Mouse (Mus musculus) monocyte, adult 5-6 weeks (primary cell): ENCODE measurements around the gene Obp2b. TPM values are rescaled to one million over a fixed set of nuclear protein-coding genes. Genes with fewer than 3 reads are reported as not detected.
"Not testable (repeated sequence)": the region's sequence is repeated elsewhere in the genome, so short reads cannot be mapped to it uniquely, and the experiment has no call there.

Experiments
- ATAC-seq: fragments of 153-309, 156-312 bp; replicated peaks from 2 replicates; pipeline ENCODE4 v1.8.0; 2017; ENCODE audit warnings: mild to moderate bottlenecking; ENCODE audit not compliant: low TSS enrichment, insufficient number of reproducible peaks, severe bottlenecking, poor library complexity, low FRiP score
- total RNA-seq: library from RNA; stranded (forward); fragments of 200-1000, 200-491, 200-594 nt; gene quantifications from 3 replicates; pipeline ENCODE4 v1.2.3, GENCODE M21; 2017

The Obp2b gene
- not detected in 3 replicates for total RNA-seq

DNA sequence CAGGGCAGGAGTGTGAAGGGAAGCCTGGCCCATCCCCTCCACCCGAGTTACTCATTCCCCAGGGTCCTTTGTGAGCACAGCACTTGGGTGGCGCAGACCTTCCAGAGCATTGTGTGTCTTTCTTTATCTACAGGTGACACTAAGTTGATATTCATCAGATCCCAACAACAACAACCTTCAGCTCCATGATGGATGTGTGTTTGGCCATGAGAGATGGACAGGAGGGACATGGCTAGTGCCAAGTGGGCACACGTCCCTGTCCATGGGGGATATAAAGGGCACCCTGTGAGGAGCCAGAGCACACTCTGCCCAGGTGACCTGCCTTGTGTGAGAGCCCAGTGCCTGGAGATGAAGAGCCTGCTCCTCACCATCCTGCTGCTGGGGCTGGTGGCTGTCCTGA is at the start of gene Obp2b:
TSS of gene Obp2b (plus strand) at position 301 of the 400 bp plus-strand sequence.
- ATAC-seq, result not testable (repeated sequence)

DNA sequence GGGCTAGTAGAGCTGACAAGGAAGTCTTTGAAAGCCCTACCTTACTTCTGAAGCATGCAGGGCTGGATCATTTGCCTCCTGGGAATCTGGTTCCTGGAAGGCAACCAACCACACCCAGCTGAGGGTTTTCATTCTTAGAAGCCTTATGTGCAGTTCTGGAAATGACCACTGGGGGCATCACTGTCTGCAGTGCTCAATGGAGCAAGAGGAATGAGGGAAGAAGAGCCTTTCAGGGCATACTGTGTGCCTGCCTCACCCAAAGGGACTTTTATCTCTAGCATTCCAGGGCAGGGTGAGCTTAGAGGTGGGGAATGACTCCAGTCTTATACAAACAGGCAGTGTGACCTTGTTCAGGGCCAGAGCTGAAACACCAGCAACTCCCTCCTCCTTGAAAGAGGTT is 42.2 kb upstream of the Obp2b start:
- ATAC-seq, result peak; percentile 78; the same call in 1 of the 2 replicates

DNA sequence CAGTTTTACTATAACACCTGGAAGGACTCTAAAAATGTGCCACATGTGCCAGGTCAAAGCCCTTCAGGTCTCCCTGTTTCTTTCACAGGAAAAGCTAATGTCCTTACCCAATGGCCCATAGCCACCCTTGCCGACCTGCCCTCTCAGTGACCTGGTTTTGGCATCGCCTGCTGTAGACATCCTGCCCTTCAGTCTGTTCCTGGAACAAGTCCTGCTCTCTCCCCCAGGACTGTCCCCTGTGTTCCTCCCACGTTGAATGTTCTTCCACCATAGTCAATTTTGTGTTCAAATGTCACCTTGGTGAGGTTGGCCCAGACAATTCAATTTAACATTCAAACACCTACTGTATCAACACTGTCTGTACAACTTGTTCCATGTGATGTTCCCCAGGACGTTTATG is 39.9 kb upstream of the Obp2b start:
- ATAC-seq, result no peak

DNA sequence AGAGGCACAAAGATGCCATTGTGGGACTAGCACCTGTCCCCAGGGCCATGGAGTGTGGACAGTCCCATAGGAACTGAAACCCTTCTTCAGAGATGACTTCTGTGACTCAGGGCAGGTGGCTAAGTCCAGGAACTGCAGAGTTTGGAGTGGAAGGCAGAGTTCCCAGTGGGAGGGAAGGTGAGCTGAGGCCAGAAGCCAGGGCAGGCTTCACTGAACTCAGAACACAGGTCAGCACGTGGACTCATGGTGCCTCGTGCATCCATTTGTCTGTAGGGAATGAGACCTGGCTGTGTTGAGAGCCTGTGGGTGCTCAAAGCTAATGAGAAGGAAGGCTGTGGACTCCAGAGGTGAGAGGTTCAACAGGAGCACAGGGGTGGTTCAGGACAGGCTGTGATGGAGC is 38.1 kb upstream of the Obp2b start:
- ATAC-seq, result no peak

DNA sequence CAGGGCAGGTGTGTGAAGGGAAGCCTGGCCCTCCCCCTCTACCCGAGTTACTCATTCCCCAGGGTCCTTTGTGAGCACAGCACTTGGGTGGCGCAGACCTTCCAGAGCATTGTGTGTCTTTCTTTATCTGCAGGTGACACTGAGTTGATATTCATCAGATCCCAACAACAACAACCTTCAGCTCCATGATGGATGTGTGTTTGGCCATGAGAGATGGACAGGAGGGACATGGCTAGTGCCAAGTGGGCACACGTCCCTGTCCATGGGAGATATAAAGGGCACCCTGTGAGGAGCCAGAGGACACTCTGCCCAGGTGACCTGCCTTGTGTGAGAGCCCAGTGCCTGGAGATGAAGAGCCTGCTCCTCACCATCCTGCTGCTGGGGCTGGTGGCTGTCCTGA is 37.1 kb upstream of the Obp2b start, which contains the start of gene Obp2a:
TSS of gene Obp2a (plus strand) at position 301 of the 400 bp plus-strand sequence.
- not testable (repeated sequence) for ATAC-seq

DNA sequence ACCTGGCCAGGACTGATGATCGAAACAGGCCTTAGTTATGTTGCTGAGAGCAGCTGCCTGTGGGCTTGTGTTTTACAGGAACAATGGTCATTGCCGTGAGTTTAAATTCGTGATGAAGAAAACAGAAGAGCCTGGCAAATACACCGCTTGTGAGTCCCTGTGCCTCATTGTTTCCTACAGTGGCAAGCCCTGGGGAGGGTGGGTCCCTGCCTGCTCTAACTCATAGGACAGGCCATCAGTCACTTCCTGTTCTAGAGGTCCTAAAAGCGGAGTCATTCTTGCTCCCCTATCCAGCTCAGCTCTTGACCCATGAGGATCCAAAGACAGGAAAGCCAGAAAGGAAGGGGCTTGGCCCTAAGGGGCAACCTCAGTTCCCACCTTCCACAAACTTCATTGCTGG is 35.8 kb upstream of the Obp2b start:
- no peak for ATAC-seq

DNA sequence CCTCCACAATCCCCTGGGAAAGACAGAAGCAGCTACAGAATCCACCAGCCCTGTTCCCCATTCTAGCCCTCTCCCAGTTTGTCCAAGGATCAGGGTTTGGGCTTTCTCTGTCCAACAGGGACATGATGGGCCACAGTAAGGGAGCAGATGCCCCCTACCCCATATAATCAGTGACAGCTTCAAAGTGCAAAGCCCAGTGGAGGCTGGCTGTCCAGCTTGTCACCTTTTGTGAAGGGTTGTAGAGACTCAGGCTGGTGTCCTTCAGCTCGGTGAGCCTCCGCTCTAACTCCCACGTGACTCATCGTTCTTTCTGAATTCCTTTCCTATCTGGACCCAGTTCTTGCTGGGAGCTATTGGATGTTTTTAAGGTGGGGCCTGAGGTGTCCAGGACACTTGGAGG is 33.1 kb upstream of the Obp2b start:
- no peak for ATAC-seq

DNA sequence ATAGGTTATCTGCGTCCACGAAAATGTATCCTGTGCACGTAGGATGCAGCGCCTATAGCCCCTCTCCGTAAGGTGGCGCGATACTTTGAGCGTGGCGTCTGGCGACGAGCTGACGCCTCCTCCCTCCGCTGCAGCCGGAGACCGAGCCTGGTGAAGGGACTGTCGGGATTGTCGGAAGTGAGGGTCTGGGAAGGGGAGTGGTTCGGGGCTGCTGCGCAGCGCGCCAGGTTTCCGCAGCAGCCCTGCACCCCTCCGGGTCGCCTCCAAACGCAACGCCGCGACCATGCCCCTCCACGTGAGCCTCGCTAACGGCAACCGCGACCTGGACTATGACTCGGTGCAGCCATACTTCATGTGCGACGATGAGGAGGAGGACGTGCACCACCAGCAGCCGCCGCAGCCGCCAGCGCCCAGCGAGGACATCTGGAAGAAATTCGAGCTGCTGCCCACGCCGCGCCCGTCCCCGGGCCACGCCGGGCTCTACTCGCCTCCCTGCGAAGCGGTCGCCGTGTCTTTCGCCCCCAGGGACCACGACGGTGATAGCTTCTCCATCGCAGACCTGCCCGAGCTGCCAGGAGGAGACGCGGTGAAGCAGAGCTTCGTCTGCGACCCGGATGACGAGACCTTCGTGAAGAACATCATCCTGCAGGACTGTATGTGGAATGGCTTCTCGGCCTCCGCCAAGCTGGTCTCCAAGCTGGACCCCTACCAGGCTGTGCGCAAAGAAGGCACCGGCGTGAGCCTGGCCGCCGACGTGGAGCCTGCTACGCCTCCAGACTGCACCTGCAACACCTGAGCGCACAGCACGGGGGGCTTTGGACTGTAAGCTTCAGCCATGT is 29.9 kb upstream of the Obp2b start, which contains the start of gene Bmyc:
TSS of gene Bmyc (plus strand) at position 97 of the 839 bp plus-strand sequence.
- peak; percentile 73 for ATAC-seq

DNA sequence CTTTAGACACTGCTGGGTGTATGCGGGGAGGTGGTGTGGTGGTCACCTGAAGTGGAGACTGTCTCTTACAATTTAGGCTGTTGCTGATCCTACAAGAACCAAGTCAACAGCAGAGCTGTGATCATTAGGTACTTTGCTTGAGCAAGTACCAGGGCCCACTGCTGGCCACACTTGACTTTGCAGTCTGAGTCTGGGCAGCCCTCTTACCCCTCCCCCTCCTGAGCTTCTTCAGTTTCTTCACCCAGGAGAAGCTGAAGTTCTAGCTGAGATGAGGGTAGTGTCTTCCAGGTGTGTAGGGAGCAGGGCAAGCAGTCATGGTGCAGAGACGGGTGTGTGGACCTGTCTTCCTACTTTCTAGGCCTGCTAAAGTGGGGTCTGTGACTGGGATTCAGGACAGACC is 28.7 kb upstream of the Obp2b start:
- ATAC-seq, result peak; percentile 40; the same call in 1 of the 2 replicates

DNA sequence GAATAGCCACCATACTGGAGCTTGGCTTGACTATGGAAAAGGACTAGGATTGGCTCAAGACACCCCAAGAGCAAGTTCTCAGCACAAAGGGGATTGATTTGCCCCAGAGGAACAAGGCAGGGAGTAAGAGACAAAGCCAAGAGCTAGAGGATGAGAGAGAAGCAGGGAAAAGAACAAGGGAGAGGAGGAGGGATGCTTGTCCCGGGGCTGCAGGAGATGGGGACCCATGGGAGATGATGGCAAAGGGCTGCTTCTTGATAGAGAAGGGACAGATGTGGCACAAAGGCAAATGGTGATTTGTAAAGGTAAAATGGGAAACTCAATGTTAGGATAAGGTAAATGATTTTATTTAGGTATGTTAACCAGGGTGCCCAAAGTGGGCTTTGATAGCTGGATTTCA is 27.8 kb upstream of the Obp2b start:
- not testable (repeated sequence) for ATAC-seq

DNA sequence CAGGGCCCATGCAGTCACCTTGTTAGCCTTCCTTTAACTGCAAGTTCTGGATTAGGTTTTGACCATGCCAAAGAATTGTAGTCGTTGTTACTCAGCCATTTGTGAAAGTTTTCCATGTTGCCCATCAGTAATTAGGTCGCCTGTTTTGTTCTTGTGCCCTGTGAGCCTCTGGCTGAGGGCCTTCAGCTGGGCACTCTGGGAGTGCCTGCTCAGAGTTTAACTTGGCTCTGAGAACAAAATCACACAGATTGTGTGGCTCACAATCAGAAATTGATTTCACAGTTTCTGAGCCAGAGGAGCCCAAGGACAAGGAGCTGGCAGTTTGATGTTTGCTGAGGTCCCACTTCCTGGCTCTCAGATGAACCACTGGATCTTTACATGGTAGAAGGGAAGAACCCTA is 27.0 kb upstream of the Obp2b start:
- not testable (repeated sequence) for ATAC-seq

DNA sequence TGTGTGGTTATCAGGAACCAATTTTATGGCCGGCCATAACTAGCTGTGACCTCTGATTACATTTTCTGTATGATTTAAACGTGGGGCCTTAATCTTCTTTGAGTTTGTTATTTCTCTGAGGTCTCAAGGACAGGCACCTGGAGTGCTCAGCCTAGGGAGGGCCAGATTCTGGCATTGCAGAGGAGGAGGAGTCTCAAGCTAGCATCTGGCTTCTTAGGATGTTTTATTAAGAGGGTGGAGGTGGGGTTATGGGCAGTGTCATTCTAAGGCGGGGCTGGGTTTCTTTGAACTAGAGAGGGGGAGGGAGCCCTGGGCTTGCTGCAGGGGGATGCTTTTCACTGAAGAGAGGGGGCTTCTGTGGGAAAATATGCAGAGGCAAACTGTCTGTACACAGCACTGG is 25.2 kb upstream of the Obp2b start:
- not testable (repeated sequence) for ATAC-seq

DNA sequence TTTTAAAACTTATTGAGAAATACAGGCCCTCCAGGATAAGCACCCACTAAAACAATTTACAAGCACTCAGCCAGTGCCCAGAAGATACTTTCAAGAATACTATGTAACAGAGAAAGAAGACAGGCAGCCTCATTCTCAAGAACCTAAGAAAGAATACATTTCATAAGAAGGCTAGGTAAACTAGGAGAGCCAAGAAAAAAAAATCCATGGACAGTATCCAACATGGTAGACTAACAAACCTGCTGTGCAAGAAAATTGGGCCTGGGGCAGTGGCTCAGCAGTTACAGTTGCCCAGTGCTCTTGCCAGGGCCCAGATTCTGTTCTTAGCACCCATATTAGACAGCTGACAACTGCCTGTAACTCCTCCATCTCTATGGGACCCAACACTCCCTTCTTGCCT is 19.6 kb upstream of the Obp2b start:
- no peak for ATAC-seq

DNA sequence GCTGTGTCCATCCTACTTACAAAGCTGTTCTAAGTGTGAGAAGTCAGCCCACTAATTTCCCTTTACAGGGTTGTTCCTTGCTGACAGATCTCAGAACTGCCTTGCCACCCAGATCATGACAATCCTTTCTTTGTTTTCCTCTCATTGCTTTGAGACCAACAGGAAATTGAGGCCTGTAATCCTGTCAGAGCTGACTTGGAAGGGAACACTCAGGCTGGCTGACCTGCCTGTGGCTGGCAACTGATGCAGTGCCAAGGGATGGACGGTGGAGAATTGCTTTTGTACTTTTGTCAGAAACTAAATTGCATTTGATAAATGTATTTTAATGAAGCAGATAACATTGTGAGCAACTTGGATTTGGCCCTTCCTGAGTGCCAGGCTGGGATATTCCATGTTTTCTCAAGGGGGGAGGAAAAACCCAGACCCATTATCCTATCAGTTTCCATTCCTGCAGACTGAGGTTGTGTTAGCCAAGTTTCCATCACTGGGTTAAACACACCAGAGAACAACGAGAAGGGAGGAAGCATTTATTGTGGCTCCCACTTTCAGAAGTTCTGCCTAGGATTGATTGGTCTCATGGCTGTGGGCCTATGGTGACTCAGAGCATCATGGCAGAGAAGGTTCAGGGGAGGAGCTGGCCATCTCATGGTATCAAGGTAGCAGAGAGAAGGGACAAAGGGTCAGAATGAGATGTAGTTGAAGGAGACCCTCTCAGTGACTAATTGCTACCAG is 3.4 kb upstream of the Obp2b start:
- ATAC-seq, result no peak

DNA sequence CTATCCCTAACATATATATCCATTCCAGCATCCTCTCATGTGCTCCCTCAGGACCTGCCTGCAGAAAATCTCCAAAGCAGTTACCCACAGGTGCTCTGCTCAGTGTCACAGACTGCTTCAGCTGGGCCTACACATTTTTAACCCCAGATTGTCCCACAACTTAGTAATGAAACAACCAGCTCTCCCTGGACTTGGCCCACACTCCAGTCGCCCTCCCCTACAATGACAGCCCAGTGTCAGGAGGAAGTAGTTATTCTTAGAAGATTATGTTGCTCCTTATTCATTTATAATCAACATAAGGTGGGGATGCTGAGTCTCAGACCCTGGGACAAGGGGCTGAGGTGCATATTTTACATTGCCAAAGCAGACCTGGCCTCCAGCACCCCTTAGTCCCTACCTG is 4.9 kb downstream of the Obp2b start:
- no peak for ATAC-seq

DNA sequence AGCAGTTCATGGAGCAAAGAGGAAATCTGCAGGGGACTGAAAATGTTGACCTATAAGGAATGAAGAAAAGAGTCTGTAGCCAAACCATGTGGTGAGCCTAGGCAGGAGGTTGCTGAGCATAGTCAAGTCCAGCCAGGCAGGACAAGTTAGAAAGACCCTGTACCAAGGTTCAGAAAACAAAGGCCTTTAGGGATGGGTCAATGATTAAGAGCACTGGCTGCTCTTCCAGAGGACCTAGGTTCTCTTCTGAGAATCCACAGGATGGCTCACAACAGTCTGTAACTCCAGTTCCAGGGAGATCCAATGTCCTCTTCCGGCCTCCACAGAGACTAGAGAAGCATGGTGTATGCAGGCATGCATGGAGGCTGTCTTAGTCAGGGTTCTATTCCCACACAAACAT is 17.4 kb downstream of the Obp2b start:
- no peak for ATAC-seq

DNA sequence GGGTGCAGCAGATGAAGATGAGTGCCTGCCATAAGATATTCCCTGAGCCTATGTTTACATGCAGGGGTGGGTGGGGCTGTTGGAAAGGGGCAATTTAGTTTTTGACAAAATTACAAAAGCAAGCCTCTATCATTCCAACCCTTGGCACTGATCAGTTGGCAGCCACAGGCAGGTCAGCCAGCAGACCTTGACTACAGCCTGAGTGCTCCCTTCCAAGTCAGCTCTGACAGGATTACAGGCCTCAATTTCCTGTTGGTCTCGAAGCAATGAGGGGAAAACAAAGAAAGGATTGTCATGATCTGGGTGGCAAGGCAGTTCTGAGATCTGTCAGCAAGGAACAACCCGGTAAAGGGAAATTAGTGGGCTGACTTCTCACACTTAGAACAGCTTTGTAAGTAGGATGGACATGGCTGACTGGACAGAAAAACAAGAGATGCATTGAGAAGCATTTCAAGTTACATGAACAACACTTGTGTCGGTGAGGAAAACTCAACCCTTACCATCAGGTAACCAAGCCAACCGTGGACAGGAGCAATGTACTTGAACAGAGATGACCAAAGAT is 21.3 kb downstream of the Obp2b start:
- no peak for ATAC-seq

DNA sequence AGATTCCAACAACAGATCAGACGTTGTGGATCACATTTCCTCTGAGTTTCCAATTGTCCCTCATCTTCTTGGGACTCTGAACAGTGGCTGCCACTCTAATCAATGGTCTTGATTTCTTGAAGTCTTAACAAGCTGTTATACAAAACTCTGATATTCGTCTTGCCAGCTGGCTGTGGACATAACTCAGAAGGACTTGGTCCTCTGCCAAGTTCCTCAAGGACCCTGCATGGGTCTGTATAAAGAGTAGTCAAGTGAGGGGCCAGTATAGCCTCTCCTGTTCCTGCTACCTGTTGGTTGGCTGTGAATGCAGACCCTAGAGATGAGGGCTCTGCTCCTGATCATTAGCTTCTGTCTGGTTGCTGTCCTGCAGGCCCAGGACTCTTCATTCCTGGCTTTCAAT is 28.5 kb downstream of the Obp2b start, which contains the start of gene Lcn3:
TSS of gene Lcn3 (plus strand) at position 301 of the 400 bp plus-strand sequence.
- ATAC-seq, result no peak

DNA sequence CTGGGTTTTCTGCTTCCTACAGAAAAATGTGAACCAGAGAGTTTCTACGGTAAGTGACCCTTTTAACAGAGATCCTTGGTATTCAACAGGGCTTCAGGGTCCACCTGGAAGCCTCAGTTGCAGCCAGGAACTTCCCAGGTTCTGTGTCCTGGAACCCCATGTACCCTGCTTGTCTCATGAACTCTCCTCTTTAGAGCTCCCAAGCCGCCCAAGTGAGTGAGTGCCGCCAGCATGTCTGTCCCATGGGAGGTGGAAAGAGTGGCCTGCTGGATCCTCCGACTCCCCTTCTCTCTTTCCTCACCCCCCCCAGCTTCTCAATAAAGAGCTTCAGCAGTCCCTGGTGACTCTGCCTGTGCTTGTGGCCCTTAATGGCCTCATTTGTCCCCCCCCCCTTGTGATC is 31.0 kb downstream of the Obp2b start:
- no peak for ATAC-seq
